Mouse (Mus musculus) thymus, adult 2 months (tissue): Measurements from ENCODE around the gene Gm49486. TPM values are rescaled to one million over a fixed set of nuclear protein-coding genes. Genes with fewer than 3 reads are reported as not detected.

Source experiments
- DNase-seq: peaks from one replicate; pipeline ENCODE4 v3.0.0; 2021
- H3K27ac ChIP-seq: fragments of 200-500 bp; 2 replicates; pipeline ENCODE4 v1.5.1; 2012; ENCODE audit warnings: low read length, control low read depth; ENCODE audit not compliant: control insufficient read depth, insufficient read depth
- H3K27me3 ChIP-seq: fragments of 200-500 bp; 2 replicates; pipeline ENCODE4 v1.6.1; 2012; ENCODE audit warnings: mild to moderate bottlenecking, low read length, moderate library complexity, mixed read lengths; ENCODE audit not compliant: control insufficient read depth, insufficient read depth
- H3K36me3 ChIP-seq: fragments of 200-500 bp; 2 replicates; pipeline ENCODE4 v1.6.1; 2012; ENCODE audit warnings: mild to moderate bottlenecking, low read length, moderate library complexity; ENCODE audit not compliant: control insufficient read depth, insufficient read depth
- H3K4me1 ChIP-seq: fragments of 200-500 bp; replicated peaks from 2 replicates; pipeline ENCODE4 v1.6.1; 2012; ENCODE audit warnings: low read length; ENCODE audit not compliant: control insufficient read depth, insufficient read depth
- H3K4me3 ChIP-seq: fragments of 200-500 bp; 2 replicates; pipeline ENCODE4 v1.5.1; 2012; ENCODE audit warnings: mild to moderate bottlenecking, low read length, control low read depth, moderate library complexity; ENCODE audit not compliant: control insufficient read depth, insufficient read depth
- CTCF ChIP-seq: fragments of 200-500 bp; IDR thresholded peaks from 2 replicates; pipeline ENCODE4 v1.5.1; 2012; ENCODE audit warnings: mild to moderate bottlenecking, control low read depth, low read length, moderate library complexity, borderline replicate concordance; ENCODE audit not compliant: control insufficient read depth, poor library complexity, insufficient read depth; ENCODE audit errors: extremely low read depth
- POLR2A ChIP-seq: fragments of 200-500 bp; IDR thresholded peaks from 2 replicates; pipeline ENCODE4 v1.6.1; 2012; ENCODE audit warnings: mild to moderate bottlenecking, low read length, control low read depth, moderate library complexity; ENCODE audit not compliant: control insufficient read depth, poor library complexity, insufficient read depth; ENCODE audit errors: extremely low read depth
- WGBS: fragments of 180-500 bp; shearing (Covaris S2); methylation state at CpG from one replicate; pipeline ENCODE4 v1.1.7; 2018; 5-methylcytosine and 5-hydroxymethylcytosine counted together
- polyA plus RNA-seq: library from polyadenylated mRNA; depleted of rRNA; stranded (reverse); fragments of >200 nt; gene quantifications from 2 replicates; pipeline ENCODE4 v1.2.3, GENCODE M21; 2012; rRNA removed

The Gm49486 gene
- polyA plus RNA-seq: 0.11 and 0.24 TPM in 2 replicates

DNA sequence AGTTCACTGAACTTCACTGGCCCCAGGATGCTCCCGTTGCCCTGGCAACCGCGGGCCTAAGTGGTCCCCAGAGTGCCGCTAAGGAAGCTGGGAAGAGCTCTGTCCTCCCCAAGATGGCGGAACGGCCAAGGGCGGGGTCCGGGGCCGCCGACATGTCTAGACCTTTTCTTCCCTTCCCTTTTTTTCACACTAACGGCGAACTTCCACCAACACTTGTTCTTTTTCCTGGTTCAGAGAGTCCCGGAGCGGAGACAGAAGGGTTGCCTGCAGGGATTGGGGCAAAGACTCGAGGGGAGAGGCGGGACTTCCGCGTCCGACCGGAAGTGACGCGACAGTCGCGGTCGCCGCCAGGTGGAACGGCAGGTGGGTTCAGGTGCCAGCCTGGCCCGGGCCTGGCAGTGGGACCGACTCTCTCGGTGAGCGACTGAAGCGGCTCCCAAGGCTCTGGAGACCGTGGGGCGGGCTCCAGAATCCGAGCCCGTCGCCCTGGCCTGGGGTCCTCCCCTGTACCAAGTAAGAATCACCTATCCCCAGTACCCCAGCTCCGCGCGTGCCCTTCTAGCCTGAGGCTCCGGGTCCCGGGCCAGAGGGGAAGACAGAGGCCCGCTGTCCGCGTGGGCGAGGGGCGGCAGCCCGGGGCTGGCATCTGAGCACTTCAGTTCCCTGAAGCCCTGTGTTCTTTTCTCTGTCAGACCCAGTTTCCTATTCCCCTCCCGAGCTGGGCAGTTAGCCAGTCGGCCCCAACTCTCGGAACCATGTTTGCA is at the start of gene Gm49486, which contains the start of gene Pick1:
Gene Gm49486 (plus strand): TSS at position 334 of the 764 bp plus-strand sequence.
Gene Pick1 (plus strand): TSS at position 116 of the 764 bp plus-strand sequence.
- DNase-seq: peak; percentile 88
- H3K27me3 ChIP-seq: no peaks in the 10 kb centered on the region
- peak within 1 kb of the TSS; percentile 82; the same call in 1 of the 2 replicates for H3K27ac ChIP-seq
- H3K4me3 ChIP-seq: peak within 1 kb of the TSS; percentile 98
- peaks cover 6% of the 10 kb centered on the region for H3K4me1 ChIP-seq
- 0 out of 2 replicates have a peak, but pooled peaks have one; percentile 28 for TF ChIP-seq CTCF
- no peak for TF ChIP-seq POLR2A
- H3K36me3 ChIP-seq: no peaks in the 10 kb centered on the region
- WGBS: under 1% methylated on average over 51 of the region's 51 CpGs

DNA sequence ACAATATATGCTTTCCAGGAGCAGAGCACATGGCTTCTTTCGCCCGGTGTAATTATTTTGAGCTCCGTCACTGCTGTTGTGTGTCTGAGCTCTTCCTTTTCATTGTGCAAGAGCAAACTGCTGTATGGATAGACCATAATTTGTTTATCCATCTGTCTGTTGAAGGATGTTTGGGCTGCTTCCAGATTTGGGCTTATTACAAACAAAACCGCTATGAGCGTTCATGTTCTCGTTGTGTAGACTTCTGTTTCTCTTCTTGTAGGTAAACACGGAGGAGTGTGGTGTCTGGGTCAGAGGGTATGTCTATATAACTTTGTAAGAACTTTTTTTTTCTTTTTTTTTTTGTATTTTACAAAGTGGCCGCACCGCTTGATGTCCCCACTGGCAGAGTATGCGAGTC is 44.0 kb upstream of the Gm49486 start:
- DNase-seq: no peak
- TF ChIP-seq CTCF (no peak), POLR2A (no peak)
- Histone ChIP-seq H3K36me3 (no peaks in the 10 kb centered on the region), H3K27ac (no peak overlapping the region), H3K4me1 (no peaks in the 10 kb centered on the region), H3K27me3 (no peaks in the 10 kb centered on the region), H3K4me3 (no peak overlapping the region)
- 95% methylated on average over 10 of the region's 10 CpGs for WGBS

GRCm38 (mm10) chr15:79187819-79188218 is 41.4 kb upstream of the Gm49486 start:
- TF ChIP-seq CTCF: no peak
- TF ChIP-seq POLR2A: no peak
- H3K4me1 ChIP-seq: no peaks in the 10 kb centered on the region
- DNase-seq: no peak
- H3K27ac ChIP-seq: no peak overlapping the region
- no peaks in the 10 kb centered on the region for H3K36me3 ChIP-seq
- no peaks in the 10 kb centered on the region for H3K27me3 ChIP-seq
- WGBS: 93% methylated on average over 8 of the region's 8 CpGs
- H3K4me3 ChIP-seq: no peak overlapping the region

- DNase-seq: no peak
- H3K4me1 ChIP-seq: no peaks in the 10 kb centered on the region
- WGBS: 97% methylated on average over 2 of the region's 2 CpGs
- H3K27ac ChIP-seq: no peak overlapping the region
- TF ChIP-seq CTCF: no peak
- no peak for TF ChIP-seq POLR2A
- no peaks in the 10 kb centered on the region for H3K36me3 ChIP-seq
- no peak overlapping the region for H3K4me3 ChIP-seq
- no peaks in the 10 kb centered on the region for H3K27me3 ChIP-seq
Measured at GRCm38 (mm10) chr15:79191426-79191825, 37.8 kb upstream of the Gm49486 start.

DNA sequence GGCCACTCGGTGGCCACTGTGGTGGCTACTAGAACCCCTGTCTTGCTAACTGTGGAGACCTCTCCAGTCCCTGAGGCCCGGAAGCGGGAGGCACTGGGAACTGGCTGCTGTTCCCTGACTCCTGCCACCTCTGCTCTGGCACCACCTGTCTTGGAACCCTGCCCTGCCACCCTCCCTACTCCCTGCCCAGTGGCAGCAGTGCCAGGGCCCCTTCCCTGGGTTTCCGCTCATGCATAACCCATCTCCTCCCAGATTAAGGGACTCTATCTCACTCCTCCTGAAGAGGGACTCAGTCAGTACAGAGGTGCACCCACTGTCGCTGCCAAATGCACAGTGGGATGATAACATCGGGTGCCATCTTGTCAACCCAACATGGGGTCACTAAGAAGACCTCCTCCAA is 36.7 kb upstream of the Gm49486 start:
- 95% methylated on average over 6 of the region's 6 CpGs for WGBS
- H3K4me3 ChIP-seq: no peak overlapping the region
- H3K4me1 ChIP-seq: no peaks in the 10 kb centered on the region
- H3K27me3 ChIP-seq: no peaks in the 10 kb centered on the region
- H3K36me3 ChIP-seq: no peaks in the 10 kb centered on the region
- no peak for DNase-seq
- no peak for TF ChIP-seq CTCF
- no peak for TF ChIP-seq POLR2A
- no peak overlapping the region for H3K27ac ChIP-seq

- TF ChIP-seq POLR2A (no peak), CTCF (no peak)
- Histone ChIP-seq H3K4me3 (no peak overlapping the region), H3K27me3 (no peaks in the 10 kb centered on the region), H3K4me1 (no peaks in the 10 kb centered on the region), H3K36me3 (no peaks in the 10 kb centered on the region), H3K27ac (no peak overlapping the region)
- 81% methylated on average over 27 of the region's 27 CpGs for WGBS
- no peak for DNase-seq
Measured at GRCm38 (mm10) chr15:79192885-79193845, 36.0 kb upstream of the Gm49486 start.
